Mouse (Mus musculus) left cerebral cortex, postnatal 10 days (tissue): ENCODE results near the gene Bmp2k. TPM values are rescaled to one million over a fixed set of nuclear protein-coding genes. Genes with fewer than 3 reads are reported as not detected.

Source experiments
- DNase-seq, 2 experiments: peaks; one replicate each; pipeline ENCODE4 v3.0.0; 2021 to 2022; ENCODE audit warnings: low spot score in 2 of 2, mixed read lengths in 1 of 2; ENCODE audit errors: extremely low spot score in 1 of 2
- intact Hi-C: fragments of 180-260 bp; cut with DNase I; formaldehyde crosslinking; loops from one replicate; pipeline ENCODE4 v1.15.1; 2025
- total RNA-seq, 2 experiments: library from RNA; stranded (reverse); gene quantifications; 2 replicates each; pipeline ENCODE4 v1.2.3; 2021

Gene Bmp2k
- total RNA-seq, 2 experiments from 2014 or later: 14.3 to 14.8 TPM

DNA sequence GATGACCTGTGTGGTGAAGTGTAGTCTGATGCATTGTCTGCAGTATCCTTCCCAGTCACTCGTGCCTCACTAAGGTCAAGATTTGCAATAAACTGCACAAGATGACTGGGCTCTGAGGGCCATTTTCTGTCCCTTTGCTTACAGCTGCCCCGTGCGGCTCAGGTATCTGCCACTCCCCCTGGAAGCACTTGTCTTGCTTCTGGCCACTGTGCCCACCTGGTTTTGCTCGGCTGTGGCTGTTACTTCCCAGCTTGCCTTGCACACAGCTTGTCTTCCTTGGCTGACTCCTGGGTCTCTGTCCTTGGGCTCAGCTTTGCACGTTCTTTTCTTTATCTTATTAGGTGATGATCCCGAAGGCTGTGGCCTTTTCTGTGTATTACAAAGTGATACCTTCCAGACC, 86.2 kb downstream of the Bmp2k start:
- intact Hi-C loops: no loop called here
- no peak for DNase-seq

- intact Hi-C loops: no loop called here
- no peak for DNase-seq
Observed at GRCm38 (mm10) chr5:97084541-97084940, 87.1 kb downstream of the Bmp2k start.

GRCm38 (mm10) chr5:97085071-97085470, 87.6 kb downstream of the Bmp2k start:
- no peak for DNase-seq
- intact Hi-C loops: no loop called here

- intact Hi-C loops: no loop called here
- DNase-seq: peak in 1 of 2 experiments; percentile 60
Observed at GRCm38 (mm10) chr5:97087030-97087630, 89.6 kb downstream of the Bmp2k start.

- DNase-seq: no peak
- intact Hi-C loops: no loop called here
Observed at GRCm38 (mm10) chr5:97087746-97088145, 90.3 kb downstream of the Bmp2k start.

- DNase-seq: no peak
Observed at GRCm38 (mm10) chr5:97088231-97088630, 90.7 kb downstream of the Bmp2k start.

DNA sequence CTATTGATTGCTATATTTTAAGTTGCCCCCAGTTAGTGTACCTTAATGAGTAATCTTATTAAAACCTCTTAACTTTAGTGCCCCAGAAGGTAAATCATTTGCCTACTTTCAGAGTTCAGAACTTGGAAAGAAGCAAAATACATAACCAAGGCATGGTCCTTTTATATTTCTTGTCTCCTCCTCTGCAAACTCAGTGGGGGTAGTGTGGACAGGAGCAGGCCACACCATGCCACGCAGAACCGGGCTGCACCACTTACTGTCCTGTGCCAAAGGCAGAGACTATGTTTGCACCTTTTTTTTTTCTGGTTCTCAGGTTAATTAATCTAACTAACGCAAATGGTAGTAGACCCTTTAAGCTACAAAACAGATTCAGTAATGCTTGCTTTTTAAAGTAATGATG, 91.9 kb downstream of the Bmp2k start:
- intact Hi-C loops: no loop called here
- no peak for DNase-seq

More at GRCm38 (mm10) chr5:97088231-97088630, 90.7 kb downstream of the Bmp2k start:
- intact Hi-C loops: no loop called here

DNA sequence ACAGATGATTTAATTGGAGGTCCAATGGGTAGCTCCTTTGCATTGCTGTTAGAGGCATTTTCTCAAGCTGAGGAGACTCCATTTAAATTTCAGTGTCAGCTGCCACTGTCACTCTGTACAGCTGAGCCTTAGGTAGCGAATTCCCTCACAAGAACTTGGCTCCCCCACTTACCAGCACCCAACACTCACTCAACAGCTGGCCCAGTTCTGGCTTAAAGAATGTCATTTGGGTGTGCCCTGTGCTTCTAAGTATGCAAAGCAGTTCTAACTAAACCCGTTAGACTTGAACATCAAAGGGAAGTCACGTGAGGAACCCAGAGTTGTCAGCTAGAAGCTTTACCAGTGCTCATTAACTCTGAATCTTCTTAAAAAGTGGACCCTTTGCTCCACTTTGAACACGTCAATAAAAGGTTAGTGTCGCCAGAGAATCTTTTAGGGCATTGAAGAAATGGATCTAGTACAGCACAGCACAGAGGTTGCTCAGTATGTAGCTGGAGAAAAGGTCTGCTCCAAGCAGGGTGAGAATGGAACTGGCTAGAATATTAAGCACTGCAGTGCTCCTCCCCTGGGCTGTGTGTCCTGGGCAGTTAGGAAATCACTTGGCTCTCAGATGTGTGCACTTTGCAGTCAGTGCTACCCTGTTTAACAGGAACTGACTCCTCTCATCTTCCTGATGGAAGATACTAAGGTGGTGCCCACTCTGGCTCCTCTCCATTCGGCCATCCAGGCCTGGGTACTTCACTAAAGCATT, 92.7 kb downstream of the Bmp2k start:
- intact Hi-C loops: no loop called here
- DNase-seq: no peak

GRCm38 (mm10) chr5:97092970-97093369, 95.5 kb downstream of the Bmp2k start:
- intact Hi-C loops: no loop called here
- DNase-seq: no peak

GRCm38 (mm10) chr5:97095335-97095734, 97.8 kb downstream of the Bmp2k start:
- intact Hi-C loops: no loop called here
- DNase-seq: no peak

DNA sequence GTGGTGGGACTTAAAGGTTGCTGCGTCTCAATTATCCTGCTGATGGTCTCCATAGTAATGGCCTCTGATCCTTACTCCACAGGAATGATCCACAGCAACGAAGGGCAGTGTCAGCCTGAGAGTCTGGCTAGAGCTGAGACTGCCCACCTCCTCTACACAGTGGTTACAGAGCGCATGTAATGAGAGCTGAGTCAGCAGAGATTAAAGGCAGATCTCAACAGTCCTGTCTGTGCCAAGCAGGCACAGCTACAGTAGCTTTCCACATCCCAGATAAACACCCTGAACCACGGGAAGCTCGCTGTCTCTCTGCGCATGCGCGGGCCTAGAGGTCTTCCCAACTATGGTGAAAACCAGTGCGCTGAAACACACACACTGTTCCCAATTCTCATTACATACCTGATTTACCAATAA, 100.1 kb downstream of the Bmp2k start:
- intact Hi-C loops: no loop called here
- DNase-seq: no peak

DNA sequence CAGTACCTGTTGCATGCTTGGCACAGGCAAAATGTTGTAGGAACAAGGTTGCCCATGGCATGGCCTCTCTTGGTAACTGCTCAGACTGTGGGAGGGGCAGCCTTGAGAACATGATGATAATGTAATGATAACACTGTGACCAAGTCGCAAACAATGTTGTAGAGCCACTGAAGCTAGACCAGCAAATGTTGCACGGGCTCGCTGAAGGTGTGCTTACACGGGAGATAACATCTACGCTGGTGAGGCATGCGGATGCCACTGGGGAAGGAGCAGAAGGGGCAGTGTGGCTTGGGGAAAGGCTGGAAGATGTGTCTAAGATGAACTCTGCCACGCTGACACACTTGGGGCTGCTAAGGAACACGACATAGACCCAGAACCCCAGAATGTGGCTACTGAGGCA, 102.5 kb downstream of the Bmp2k start:
- DNase-seq: no peak
- intact Hi-C loops: no loop called here

DNA sequence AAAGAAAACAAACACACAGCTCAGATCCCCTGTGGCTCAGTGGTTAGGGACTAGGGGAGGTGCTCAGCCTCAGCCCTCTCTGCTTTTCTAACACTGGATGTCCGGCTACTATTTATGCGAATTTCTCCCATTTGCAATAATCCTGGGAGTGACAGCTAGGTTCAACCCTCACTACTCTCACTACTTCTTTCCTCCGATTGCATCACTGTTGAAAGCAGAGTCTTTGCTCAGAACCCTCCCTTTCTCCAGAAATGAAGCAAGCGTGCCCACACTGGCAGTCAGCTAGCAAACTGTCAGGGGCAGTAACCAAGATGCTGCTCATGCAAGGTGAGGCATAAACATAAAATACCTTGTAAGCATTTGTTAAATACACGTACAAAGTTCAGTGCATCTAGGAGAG, 110.8 kb downstream of the Bmp2k start:
- no peak for DNase-seq

DNA sequence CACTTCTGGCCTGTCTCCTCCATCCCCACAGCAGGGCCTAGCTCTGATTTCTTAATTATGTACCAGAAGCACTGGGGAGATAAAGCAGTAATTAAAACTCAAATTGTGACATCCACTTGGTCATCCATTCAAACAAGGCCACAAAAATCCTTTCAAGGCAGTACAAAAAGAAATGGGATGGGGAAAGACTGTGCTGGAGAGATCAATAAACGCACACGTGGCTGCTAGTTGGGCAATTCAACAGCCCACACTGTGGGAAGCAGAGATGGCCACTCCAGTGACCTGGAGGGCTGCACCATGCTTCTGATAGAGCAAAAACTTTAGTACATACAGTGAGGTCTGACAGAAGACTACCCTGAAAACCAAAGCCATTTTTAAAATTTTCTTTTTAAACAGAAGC, 112.6 kb downstream of the Bmp2k start:
- intact Hi-C loops: no loop called here
- DNase-seq: no peak

More for the DNA sequence above, 110.8 kb downstream of the Bmp2k start:
- intact Hi-C loops: no loop called here

GRCm38 (mm10) chr5:97110697-97111096, 113.2 kb downstream of the Bmp2k start:
- no peak for DNase-seq

GRCm38 (mm10) chr5:97111207-97111910, 113.9 kb downstream of the Bmp2k start, which contains the start of gene Paqr3:
Gene Paqr3, minus strand, starts transcription at chr5:97111596.
- intact Hi-C loops: no loop called here
- peak; percentile 96 to 97 for DNase-seq

More at GRCm38 (mm10) chr5:97110697-97111096, 113.2 kb downstream of the Bmp2k start:
- intact Hi-C loops: no loop called here

- DNase-seq: no peak
- intact Hi-C loops: loop anchor here (10.0 kb wide), 1 partner anchor 900 kb away; no protein-coding TSS in a partner anchor
Observed at GRCm38 (mm10) chr5:97124977-97125376, 127.5 kb downstream of the Bmp2k start.

DNA sequence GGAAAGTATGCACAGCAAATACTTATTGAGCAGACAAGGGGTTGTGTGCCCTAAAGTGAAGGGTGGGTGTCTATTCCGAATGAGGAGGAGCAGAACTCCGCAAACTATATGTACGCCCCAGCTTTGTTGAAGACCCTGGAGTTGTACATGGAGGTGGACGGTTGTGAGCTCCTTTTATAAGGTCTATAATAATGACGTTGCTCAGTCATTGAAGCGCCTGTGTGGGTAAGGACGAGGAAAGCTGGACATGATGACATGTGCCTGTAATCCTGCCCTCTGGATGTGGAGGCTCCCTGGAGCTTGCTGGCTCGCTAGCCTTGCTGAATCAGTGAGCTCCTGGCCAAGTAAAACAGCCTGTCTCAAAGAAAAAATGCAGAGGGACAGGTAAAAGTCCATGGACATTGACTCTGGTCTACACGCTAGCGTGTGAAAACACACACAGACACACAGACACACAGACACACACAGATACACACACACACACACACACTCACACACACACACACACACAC, 128.0 kb downstream of the Bmp2k start:
- intact Hi-C loops: loop anchor here (10.0 kb wide), 1 partner anchor 899 kb away; no protein-coding TSS in a partner anchor

GRCm38 (mm10) chr5:97126005-97126404, 128.5 kb downstream of the Bmp2k start:
- DNase-seq: peak; percentile 53 to 57
- intact Hi-C loops: loop anchor here (2.0 to 10.0 kb wide), 3 partner anchors 899 to 1203 kb away; partner anchors contain the start of gene Cfap299

More for the DNA sequence above, 128.0 kb downstream of the Bmp2k start:
- no peak for DNase-seq
